Mouse (Mus musculus) right cerebral cortex, adult 2 months (tissue): ENCODE measurements around the gene Dpp6.

ENCODE experiments used
- DNase-seq, 2 experiments: peaks; one replicate each; pipeline ENCODE4 v3.0.0; 2021 to 2022; ENCODE audit warnings: low spot score in 2 of 2

Gene Dpp6

DNA sequence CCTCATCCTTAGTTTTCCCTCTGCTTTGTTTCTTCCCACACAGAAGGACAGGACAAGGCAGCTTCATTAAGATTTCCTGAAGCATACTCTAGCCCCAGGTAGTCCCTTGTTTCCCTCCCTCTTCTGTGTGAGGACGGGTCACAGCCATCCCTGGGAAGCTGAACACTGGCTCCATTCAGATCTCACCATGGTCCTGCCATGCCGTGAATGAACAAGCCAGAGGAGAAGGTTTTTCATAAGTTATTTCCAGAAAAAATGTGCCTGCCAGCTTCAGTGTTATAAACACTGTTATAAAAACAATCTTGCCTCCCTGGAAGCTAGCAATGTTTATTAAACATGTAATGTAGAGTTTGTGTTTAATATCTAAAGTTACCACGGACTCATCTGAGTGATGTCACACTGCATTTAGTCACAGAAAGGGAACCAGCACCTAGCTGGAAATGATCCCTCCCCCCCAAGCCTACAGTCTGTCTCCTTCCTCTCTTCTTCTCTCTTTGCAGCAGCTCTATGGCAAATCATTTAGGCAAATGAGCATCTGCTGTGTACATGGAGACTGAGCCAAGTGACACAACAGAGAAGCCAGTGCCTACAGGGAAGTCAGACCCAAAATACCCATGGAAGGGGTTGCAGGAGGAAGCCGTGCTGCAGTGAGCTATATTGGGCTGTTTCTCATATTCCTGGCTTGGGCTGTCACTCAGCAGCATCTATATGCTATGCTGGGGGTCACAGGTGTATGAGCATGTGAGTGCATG is 128.3 kb downstream of the Dpp6 start:
- DNase-seq, result peak; percentile 39 to 56

DNA sequence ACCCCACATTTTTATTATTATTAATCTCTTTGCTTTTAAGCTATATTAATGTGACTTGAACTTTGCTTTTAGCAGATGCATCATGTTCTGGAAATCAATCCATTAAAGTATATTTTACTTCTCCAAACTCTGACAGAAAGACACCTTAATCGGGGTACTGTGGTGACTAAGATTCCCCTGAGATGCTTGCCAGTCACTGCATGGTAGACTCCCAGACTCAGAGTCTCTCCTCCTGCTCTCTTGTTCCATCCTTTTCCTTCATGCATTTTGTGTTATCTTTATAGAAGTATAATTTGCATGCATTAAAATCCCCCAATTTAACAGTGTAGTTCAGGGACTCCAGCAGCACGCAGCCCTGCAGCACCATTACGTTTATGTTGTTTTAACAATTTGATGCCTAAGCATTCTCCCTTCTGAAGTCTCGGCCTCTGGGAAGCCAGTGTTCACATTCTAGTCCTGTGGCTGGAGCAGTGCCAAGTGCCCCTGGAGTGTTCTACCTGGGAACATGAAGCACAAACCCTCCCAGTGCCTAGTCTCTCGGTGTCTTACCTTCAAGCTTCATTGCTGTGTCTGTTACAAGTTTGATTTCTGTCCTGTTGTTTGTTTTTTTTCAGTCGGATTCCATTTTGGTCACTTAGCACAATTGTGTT is 153.1 kb downstream of the Dpp6 start:
- no peak for DNase-seq

DNA sequence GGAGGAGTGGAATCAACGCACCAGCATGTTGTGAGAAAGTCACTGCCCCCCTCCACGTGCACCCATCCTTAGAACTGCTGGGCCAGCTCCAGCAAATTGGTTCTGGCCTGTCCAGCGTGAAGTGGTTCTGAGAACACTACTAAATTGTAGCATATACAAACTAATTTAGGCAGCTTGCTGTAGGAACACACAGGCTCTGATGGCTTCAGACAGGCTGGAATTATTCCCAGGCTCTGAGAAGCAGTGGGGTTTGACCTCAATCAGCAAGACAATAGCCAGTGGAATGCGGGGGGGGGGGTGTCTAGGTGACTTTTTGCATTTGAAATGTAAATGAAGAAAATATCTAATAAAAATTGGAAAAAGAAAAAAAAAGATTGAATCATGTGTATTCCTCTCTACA is 156.2 kb downstream of the Dpp6 start:
- DNase-seq, result no peak

DNA sequence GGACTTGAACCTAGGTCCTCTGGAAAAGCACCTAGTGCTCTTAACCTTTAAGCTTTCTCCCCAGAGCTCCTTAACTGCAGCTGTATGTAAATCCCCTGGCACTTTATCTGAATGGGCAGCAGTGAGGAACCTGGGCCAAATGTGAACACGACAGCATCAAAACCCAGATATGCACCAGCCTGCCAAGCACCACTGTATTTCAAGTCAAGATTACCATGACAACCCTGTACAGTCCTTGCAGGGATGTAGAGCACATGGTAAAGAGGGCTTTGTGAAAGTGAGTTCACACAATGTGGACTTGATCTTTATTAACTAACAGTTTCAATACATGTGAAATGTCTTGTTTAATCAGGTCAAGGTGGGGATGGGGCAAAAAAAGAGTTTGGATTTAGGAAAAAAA is 162.3 kb downstream of the Dpp6 start:
- DNase-seq, result no peak

DNA sequence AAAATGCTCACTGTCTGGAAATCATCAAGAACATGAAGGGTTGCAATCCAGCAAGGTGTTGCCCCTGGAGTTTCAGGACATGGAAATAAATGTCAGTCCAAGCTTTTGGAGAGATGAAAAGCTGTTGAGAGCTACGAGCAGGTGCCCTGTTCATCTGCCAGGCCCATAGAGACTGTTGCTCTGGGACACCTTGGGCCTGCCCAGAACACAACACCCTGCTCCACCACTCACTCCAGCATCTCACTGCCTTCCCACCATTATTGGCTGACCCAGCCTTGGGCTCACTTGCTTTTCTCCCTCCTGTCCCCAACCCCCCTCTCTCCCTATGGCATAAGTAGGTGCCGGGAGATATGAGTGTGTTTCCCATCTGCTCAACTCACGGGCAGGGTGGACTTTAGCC is 162.8 kb downstream of the Dpp6 start:
- no peak for DNase-seq

DNA sequence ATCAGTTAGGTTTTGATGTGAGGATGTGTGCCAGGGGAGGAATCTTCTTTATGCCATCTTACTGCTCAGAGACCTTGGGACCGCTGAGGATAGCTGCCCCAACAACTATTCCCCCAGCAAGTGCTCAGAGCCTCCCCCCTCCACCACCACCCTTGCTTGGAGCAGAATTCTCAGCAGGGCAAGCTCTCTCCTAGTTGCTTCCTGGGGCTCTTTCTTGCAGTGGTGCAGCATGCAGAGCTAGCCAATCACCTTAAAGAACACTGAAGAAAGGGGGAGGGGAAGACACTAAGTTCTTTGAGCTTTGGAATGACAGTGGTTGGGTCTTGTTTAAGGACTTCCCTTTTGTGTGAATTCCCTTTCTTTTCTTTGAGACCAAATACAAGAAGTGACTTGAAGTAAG is 168.1 kb downstream of the Dpp6 start:
- DNase-seq, result no peak

DNA sequence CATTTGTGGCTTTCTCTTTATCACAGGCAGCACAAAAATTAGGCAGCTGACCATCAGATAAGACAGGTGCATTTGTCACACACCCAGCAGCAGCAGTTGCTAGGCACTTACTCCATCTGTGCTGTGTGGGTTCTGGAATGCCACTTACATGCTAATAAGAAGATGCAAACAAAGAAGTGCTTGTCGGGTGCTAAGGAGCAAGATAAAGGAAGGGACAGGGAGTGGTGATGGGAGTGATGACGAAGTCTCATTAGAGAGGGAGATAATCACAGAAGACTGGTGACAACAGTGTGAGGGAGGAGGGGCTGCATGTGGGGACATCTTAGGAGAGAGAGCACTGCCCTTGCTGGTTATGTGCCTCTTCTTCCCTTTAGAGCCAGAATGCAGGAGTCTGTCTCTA is 174.6 kb downstream of the Dpp6 start:
- DNase-seq, result peak in 1 of 2 experiments; percentile 7

DNA sequence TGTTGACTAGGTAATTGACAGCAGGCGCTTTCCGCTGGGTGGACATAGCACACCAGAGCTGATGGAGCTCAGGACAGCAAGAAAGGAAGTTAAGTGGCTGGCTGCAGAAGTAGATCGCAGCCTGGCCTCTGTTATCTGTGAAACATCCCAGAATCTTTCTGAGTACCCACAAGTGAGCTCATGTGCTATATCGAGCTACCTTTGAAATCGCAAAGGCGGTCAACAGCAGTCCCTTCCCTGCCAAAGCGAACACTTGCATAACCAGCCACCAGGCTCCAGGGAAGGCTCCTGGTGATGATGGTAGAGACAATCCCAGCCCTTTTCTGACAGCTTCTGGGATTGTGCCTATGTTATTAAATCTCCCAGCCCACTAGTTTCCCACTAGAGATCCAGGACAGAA is 186.5 kb downstream of the Dpp6 start:
- no peak for DNase-seq

DNA sequence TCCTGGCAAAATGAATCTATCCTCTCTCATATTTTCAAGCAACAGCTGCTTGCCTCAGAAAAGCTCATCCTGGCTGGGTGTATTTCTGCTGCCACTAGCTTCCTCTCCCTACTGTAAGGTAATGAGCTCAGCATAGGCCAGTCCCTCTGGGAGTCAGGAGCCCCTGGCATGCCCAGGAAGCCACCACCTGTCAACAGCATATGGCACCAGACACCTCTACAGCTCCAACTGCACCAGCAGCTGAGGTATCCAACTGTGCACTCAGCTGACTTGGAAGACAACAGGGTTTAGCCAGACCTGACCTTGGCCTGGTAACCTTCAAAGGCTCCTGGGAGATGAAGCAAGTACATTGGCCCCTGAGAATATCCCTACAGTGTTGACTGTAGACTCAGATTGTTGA is 192.2 kb downstream of the Dpp6 start:
- no peak for DNase-seq

DNA sequence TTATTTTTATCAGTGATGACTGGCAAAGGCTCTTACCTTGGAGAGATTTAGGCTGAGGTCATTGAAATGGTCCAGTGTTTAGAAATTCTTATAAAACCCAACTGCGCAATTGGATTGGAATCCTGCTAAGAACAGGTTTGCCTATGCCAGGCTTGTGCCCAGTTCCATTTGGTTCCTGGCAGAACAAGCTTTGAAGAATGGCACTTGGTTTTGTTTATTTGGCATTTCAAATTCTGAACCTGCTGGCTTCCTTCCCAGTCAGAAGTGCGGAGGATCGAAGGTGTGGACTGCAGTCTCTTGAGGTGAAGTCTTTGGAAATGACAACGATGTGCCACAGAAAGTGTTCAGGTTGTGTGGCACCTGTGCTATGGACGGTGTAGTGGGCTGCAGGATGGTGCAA is 193.6 kb downstream of the Dpp6 start:
- DNase-seq, result no peak

DNA sequence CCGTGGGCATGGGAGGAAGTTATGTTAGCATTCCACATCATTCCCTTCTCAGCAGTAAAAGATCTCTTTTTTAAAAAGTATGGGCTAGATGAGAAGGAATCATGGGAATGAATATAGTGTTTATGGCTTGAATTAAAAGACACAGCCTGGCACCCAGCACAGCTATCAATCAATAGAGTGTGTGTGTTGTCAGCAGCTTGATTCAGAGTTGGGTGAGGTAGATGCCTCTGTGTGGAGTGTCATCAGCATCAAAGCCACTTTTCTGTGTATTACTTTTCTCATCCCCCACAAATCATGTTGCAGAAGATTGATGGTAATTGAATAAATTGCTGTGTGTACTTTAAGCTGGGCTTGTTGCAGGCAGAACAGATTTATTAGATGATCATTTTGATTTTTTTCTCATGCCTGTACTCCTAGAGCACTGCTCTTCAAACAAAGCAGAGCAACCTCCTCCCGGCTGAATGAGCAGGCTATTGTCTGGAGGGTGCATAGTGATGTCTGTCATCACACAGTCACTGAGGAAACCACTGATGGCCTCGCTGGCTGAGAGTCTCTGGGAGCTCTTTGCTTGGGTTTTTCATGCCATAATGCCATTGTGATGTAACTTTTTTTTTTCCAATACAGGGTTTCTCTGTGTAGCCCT is 201.4 kb downstream of the Dpp6 start:
- no peak for DNase-seq

DNA sequence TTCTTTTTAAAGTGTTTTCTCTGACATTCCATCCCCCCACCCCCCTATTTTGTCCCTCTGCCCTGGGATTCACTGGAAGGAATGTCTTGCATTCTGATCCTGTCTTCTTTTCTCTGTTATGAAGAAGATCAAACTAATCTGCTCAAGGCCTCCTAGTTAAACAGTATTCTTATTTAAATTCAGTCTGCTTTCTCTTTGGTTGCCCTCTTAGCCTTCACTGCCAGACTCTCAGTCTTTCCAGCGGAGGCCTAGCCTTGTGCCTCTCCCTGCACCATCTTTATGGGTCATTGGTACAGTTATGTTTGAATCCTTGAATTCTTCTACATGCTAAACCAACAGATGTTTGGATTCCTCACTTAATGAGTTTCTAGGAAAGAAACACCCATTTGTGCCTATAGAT is 211.6 kb downstream of the Dpp6 start:
- DNase-seq, result no peak

DNA sequence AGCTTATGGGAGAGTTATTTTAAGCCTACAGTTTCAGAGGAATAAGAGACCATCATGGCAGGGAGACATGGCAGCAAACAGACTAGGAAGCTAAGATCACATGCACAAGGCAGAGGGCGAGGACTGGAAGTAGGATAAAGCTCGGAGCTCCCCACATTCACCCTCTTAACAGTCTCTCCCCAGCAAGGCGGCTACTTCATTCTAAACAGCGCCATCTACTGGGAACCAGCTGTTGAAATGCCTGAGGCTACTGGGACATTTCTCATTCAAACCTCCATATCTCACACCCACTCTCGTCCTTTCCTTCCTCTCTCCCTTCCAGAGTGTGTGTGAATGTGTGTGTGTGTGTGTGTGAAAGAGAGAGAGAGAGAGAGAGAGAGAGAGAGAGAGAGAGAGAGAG is 212.8 kb downstream of the Dpp6 start:
- DNase-seq, result no peak

DNA sequence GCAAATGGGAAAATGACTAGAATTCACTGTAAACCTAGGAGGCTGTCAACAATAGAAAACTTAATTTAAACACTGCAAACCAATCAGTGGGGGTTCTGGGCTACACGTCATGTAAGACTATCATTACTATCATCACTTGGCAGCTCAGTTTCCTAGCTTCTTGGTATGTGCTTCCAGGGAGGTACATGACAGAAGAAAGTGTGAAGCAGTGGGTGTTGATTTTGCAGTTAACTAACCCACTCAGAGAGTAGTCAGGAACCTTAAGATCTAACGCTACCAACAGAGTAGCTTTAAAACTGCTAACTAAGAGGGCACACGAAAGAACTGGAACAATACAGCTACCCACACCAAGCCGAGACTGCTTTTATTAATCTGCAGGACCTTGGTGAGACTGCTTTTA is 217.9 kb downstream of the Dpp6 start:
- no peak for DNase-seq

DNA sequence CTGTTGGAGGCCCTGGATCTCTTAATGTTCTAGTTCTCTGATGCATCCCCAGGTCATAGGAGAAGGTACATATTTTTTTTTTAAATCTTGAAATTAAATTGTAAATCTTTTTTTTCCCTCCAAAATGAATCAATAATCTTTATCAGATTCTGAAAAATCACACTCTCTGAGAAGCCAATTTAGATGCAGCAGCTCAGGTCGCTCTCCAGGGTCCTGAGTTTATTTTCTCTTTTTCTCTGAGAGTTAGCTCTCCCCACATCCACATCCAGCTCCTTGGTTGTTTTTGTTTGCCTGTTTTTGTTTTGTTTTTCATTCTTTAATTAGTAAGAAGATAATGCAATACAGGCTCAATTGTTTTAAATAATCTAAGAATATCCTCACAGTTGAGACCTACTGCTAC is 218.3 kb downstream of the Dpp6 start:
- DNase-seq, result no peak

DNA sequence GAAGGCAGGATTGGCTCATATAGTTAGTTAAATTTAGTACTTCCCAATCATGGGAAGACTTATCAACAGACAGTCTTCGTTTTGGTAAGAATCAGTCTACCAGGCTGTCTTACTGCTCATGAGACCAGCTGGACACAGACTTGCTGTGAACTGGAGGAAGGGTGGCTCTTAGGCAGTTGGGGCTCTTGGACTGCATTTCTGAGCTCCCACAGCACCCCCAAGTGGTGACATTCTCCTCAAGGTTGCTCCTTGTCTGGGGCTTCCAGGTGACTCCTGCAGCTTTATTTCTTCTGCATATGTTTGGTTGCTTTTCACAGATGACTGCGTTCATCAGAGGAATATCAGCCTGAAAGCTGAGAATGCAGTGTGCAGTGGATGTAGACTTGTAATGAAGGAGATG is 218.9 kb downstream of the Dpp6 start:
- peak; percentile 68 to 71 for DNase-seq

DNA sequence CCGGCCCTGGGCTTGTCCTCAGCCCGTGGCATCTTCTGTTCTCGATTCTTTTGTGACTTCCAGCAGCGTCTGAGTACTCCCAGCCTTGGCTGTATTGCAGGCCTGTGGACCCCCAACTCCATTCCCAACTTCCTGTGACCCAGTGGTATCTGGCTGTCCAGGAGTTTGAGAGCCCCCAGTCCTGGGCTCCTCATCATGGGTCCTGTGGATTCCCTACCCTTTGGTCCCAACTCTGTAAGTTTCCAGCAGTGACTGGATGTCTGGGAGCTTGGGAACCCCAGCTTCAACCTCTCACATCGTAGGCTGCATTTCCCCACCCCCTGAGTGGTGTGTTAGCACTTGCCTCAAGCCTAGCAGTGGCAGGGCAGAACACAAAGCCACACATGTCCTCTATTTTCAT is 220.8 kb downstream of the Dpp6 start:
- DNase-seq, result no peak

DNA sequence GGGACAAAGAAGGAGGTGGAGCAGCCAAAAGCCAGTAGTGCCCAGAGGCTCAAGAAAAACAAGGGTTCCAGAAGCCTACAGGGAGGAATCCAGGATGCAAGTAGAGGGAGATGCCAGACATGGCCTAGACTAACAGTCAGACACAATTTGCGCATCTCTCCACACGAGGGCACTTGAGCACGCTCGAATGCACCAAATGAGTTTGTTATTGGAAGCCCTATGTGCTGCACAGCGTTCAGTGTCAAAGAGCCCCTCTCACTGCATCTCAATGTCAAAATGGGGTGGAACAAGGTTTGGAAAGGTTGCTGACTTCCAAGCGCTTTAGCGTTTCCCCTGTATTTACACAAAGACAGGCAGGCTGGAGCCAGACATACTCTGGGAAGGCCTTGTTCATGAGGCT is 231.2 kb downstream of the Dpp6 start:
- DNase-seq, result peak; percentile 83 to 87

DNA sequence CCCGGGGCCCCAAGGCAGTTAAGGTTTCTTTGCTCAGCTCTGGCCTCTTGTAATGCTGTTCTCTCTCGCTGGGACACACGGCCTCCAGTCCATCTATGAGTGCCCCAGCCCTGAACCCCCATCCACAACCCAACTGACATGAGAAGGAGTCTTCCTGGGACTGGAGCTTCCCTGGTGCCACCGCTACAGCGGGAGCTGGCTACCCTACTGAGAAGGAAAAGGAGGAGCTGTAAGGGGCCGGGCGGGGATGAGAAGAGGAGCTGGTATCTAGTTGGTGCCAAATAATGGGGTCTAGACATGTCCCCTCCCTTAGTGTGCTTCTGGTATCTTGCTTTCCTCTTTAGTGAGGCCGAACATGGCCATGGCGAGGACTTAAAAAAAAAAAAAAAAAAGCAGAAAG is 231.9 kb downstream of the Dpp6 start:
- peak in 1 of 2 experiments; percentile 41 for DNase-seq

DNA sequence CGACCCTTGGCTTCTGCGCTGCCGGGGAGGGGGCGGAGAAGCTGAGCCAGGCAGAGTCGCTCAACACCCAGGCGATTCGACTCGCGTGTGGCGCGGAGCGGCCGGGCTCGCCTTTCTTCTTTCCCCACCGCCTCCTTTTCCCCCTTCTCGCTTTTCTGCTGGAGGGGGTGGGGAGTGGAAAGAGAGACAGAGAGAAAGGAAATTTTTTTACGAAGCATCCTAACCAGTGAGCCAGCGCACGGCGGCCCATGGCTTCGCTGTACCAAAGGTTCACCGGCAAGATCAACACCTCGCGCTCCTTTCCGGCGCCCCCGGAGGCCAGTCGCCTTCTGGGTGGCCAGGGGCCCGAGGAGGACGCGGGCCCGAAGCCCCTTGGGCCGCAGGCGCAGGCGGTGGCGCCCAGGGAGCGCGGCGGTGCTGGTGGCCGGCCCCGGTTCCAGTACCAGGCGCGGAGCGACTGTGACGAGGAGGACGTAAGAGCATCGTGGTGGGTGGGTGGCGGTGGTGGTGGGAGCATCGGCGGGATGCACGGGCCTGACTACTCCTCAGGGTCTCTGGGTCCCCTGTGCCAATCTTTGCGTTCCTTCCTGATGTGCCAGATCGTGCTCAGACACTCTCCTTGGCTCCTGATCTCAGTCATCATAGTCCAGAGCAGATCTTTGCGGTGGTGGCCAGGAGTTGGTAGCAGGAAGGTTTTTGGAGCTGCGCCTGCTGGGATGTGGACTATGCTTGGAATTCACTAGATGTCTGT is 232.5 kb downstream of the Dpp6 start:
- peak; percentile 48 to 54 for DNase-seq

DNA sequence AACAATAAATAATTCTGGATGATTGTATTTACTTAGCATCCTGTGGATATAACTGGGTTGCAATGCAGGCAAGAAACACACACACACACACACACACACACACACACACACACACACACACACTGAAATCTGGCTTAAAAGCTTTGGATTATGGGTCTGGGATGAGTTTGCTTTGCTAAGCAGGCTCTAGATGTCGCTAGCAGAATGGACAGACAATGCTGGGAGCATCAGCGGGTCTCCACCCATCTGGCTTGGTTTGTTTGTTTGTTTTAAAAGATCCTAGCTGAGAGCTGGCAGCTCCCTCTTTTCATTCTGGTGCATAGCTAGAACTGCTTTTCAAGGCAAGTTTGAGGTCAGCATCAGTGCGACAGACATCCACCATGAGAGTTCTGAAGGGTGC is 234.2 kb downstream of the Dpp6 start:
- peak in 1 of 2 experiments; percentile 44 for DNase-seq

DNA sequence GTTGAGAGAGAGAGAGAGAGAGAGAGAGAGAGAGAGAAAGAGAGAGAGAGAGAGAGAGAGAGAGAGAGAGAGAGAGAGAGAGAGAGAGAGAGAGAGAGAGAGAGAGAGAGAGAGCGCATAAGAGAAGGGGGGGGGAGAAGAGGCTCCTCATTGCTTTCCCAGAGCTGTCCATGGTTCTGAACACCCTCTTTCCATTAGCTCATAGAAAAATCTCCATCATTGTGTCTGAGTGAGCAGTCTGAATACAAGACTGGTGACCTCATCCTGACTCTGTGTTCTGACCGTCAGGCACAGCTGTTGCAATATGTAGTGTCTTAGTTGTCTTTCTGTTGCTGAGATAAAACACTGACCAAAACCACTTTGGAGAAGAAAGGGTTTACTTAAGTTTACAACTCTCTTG is 235.4 kb downstream of the Dpp6 start:
- no peak for DNase-seq
